Mouse (Mus musculus) midbrain, embryonic 13.5 days (tissue): ENCODE results near the gene Guk1. TPM values are rescaled to one million over a fixed set of nuclear protein-coding genes. Genes with fewer than 3 reads are reported as not detected.
A peak's percentile ranks its signal among the peaks of the same experiment; 100 is the strongest.
"Not testable (repeated sequence)": the region's sequence is repeated elsewhere in the genome, so short reads cannot be mapped to it uniquely, and the experiment has no call there.

Experiments
- ATAC-seq: fragments of 200-750 bp; cut with Nextera tagmentation; 2 replicates; pipeline ENCODE4 v1.8.0; 2017; ENCODE audit warnings: mild to moderate bottlenecking, moderate TSS enrichment, moderate library complexity
- H3K27ac ChIP-seq: fragments of 300-500 bp; sonication (generic); 2 replicates; pipeline ENCODE4 v1.5.1; 2015; ENCODE audit warnings: inconsistent platforms, mild to moderate bottlenecking, moderate library complexity
- H3K27me3 ChIP-seq: fragments of 300-500 bp; sonication (generic); 2 replicates; pipeline ENCODE4 v1.6.1; 2015; ENCODE audit warnings: mild to moderate bottlenecking, inconsistent platforms
- H3K36me3 ChIP-seq: fragments of 300-500 bp; sonication (generic); 2 replicates; pipeline ENCODE4 v1.6.1; 2015; ENCODE audit warnings: mild to moderate bottlenecking, inconsistent platforms
- H3K4me1 ChIP-seq: fragments of 300-500 bp; sonication (generic); replicated peaks from 2 replicates; pipeline ENCODE4 v1.6.1; 2015; ENCODE audit warnings: inconsistent platforms
- H3K4me2 ChIP-seq: fragments of 300-500 bp; sonication (generic); replicated peaks from 2 replicates; pipeline ENCODE4 v1.6.1; 2015; ENCODE audit warnings: moderate library complexity, mild to moderate bottlenecking, inconsistent platforms
- H3K4me3 ChIP-seq: fragments of 300-500 bp; sonication (generic); replicated peaks from 2 replicates; pipeline ENCODE4 v1.5.1; 2015; ENCODE audit warnings: mild to moderate bottlenecking, inconsistent platforms
- H3K9ac ChIP-seq: fragments of 300-500 bp; sonication (generic); replicated peaks from 2 replicates; pipeline ENCODE4 v1.6.1; 2015; ENCODE audit warnings: mild to moderate bottlenecking, inconsistent platforms
- H3K9me3 ChIP-seq: fragments of 300-500 bp; sonication (generic); 2 replicates; pipeline ENCODE4 v1.6.1; 2016; ENCODE audit warnings: mild to moderate bottlenecking, inconsistent platforms
- WGBS: fragments of 180-500 bp; shearing (Covaris S2); methylation state at CpG from one replicate; pipeline ENCODE4 v1.1.7; 2015; 5-methylcytosine and 5-hydroxymethylcytosine counted together
- polyA plus RNA-seq: library from polyadenylated mRNA; unstranded; fragments of >200 nt; fragmentation: Nextera tagmentation; extraction: Ambion mirVana; gene quantifications from 2 replicates; pipeline ENCODE4 v1.2.1, GENCODE M21; 2015

The Guk1 gene
- polyA plus RNA-seq, 1 experiment from 2014 or later = 159 TPM

- H3K36me3 ChIP-seq = peaks cover 9% of the 10 kb centered on the region
- no peak for ATAC-seq
- H3K4me2 ChIP-seq = no peak overlapping the region
- H3K27me3 ChIP-seq = no peaks in the 10 kb centered on the region
- no peak overlapping the region for H3K27ac ChIP-seq
- H3K9me3 ChIP-seq = no peaks in the 10 kb centered on the region
- WGBS = 80% methylated on average over 2 of the region's 2 CpGs
- H3K4me1 ChIP-seq = peaks cover 58% of the 10 kb centered on the region
- H3K9ac ChIP-seq = no peak overlapping the region
- H3K4me3 ChIP-seq = no peak overlapping the region
Observed at GRCm38 (mm10) chr11:59224470-59224869, 32.5 kb upstream of the Guk1 start.

GRCm38 (mm10) chr11:59224025-59224424 is 32.0 kb upstream of the Guk1 start:
- no peaks in the 10 kb centered on the region for H3K27me3 ChIP-seq
- H3K36me3 ChIP-seq = peaks cover 11% of the 10 kb centered on the region
- no peak overlapping the region for H3K4me2 ChIP-seq
- no peaks in the 10 kb centered on the region for H3K9me3 ChIP-seq
- peaks cover 58% of the 10 kb centered on the region for H3K4me1 ChIP-seq
- 93% methylated on average over 3 of the region's 3 CpGs for WGBS
- ATAC-seq = no peak
- no peak overlapping the region for H3K4me3 ChIP-seq
- no peak overlapping the region for H3K9ac ChIP-seq
- no peak overlapping the region for H3K27ac ChIP-seq

GRCm38 (mm10) chr11:59222306-59222705 is 30.3 kb upstream of the Guk1 start:
- no peaks in the 10 kb centered on the region for H3K27me3 ChIP-seq
- no peak overlapping the region for H3K4me2 ChIP-seq
- no peaks in the 10 kb centered on the region for H3K9me3 ChIP-seq
- 91% methylated on average over 4 of the region's 4 CpGs for WGBS
- H3K9ac ChIP-seq = no peak overlapping the region
- H3K4me3 ChIP-seq = no peak overlapping the region
- H3K4me1 ChIP-seq = peaks cover 52% of the 10 kb centered on the region
- ATAC-seq = no peak
- H3K27ac ChIP-seq = no peak overlapping the region
- H3K36me3 ChIP-seq = peaks cover 11% of the 10 kb centered on the region

GRCm38 (mm10) chr11:59221604-59222003 is 29.6 kb upstream of the Guk1 start:
- Histone ChIP-seq H3K4me1 (peaks cover 45% of the 10 kb centered on the region), H3K9ac (no peak overlapping the region), H3K4me3 (no peak overlapping the region), H3K9me3 (no peaks in the 10 kb centered on the region), H3K27ac (no peak overlapping the region), H3K36me3 (peaks cover 11% of the 10 kb centered on the region), H3K4me2 (no peak overlapping the region), H3K27me3 (no peaks in the 10 kb centered on the region)
- ATAC-seq = no peak

GRCm38 (mm10) chr11:59219064-59219463 is 27.1 kb upstream of the Guk1 start:
- Histone ChIP-seq H3K9me3 (no peaks in the 10 kb centered on the region), H3K27ac (no peak overlapping the region), H3K27me3 (no peaks in the 10 kb centered on the region), H3K4me2 (no peak overlapping the region), H3K9ac (no peak overlapping the region), H3K36me3 (peaks cover 19% of the 10 kb centered on the region), H3K4me3 (no peak overlapping the region), H3K4me1 (peaks cover 20% of the 10 kb centered on the region)
- ATAC-seq = no peak

- WGBS = 94% methylated on average over 4 of the region's 4 CpGs
- H3K9me3 ChIP-seq = no peaks in the 10 kb centered on the region
- no peak for ATAC-seq
- peaks cover 21% of the 10 kb centered on the region for H3K36me3 ChIP-seq
- H3K27ac ChIP-seq = no peak overlapping the region
- no peak overlapping the region for H3K9ac ChIP-seq
- H3K27me3 ChIP-seq = no peaks in the 10 kb centered on the region
- peaks cover 15% of the 10 kb centered on the region for H3K4me1 ChIP-seq
- H3K4me2 ChIP-seq = no peak overlapping the region
- no peak overlapping the region for H3K4me3 ChIP-seq
Observed at GRCm38 (mm10) chr11:59218389-59218998, 26.5 kb upstream of the Guk1 start.

- Histone ChIP-seq H3K27ac (no peak overlapping the region), H3K4me2 (no peak overlapping the region), H3K27me3 (no peaks in the 10 kb centered on the region), H3K9me3 (no peaks in the 10 kb centered on the region), H3K4me3 (no peak overlapping the region), H3K4me1 (0 out of 2 replicates have a peak, but pooled peaks cover 3% of the 10 kb centered on the region), H3K9ac (no peak overlapping the region), H3K36me3 (peaks cover 35% of the 10 kb centered on the region)
- ATAC-seq = no peak
- 92% methylated on average over 3 of the region's 3 CpGs for WGBS
Observed at GRCm38 (mm10) chr11:59216955-59217354, 24.9 kb upstream of the Guk1 start.

GRCm38 (mm10) chr11:59212892-59213494 is 21.0 kb upstream of the Guk1 start:
- no peak for ATAC-seq
- 93% methylated on average over 12 of the region's 12 CpGs for WGBS
- Histone ChIP-seq H3K36me3 (peaks cover 54% of the 10 kb centered on the region), H3K4me3 (no peak overlapping the region), H3K9ac (no peak overlapping the region), H3K9me3 (no peaks in the 10 kb centered on the region), H3K4me2 (no peak overlapping the region), H3K4me1 (peaks cover 18% of the 10 kb centered on the region), H3K27ac (no peak overlapping the region), H3K27me3 (no peaks in the 10 kb centered on the region)

- Histone ChIP-seq H3K36me3 (peaks cover 54% of the 10 kb centered on the region), H3K4me1 (peaks cover 24% of the 10 kb centered on the region)
- not testable (repeated sequence) for H3K4me3 ChIP-seq, ATAC-seq, H3K9me3 ChIP-seq, H3K27ac ChIP-seq, H3K9ac ChIP-seq, H3K4me2 ChIP-seq, H3K27me3 ChIP-seq
- 82% methylated on average over 12 of the region's 12 CpGs for WGBS
Observed at GRCm38 (mm10) chr11:59212320-59212719, 20.3 kb upstream of the Guk1 start.

GRCm38 (mm10) chr11:59211561-59211960 is 19.5 kb upstream of the Guk1 start:
- not testable (repeated sequence) for H3K27me3 ChIP-seq, H3K9me3 ChIP-seq, H3K9ac ChIP-seq, H3K27ac ChIP-seq, ATAC-seq, H3K4me2 ChIP-seq, H3K4me3 ChIP-seq
- H3K36me3 ChIP-seq = peaks cover 54% of the 10 kb centered on the region
- peaks cover 24% of the 10 kb centered on the region for H3K4me1 ChIP-seq
- WGBS = 93% methylated on average over 9 of the region's 9 CpGs

- Histone ChIP-seq H3K36me3 (peaks cover 65% of the 10 kb centered on the region), H3K27ac (no peak overlapping the region), H3K27me3 (no peaks in the 10 kb centered on the region), H3K9ac (no peak overlapping the region), H3K4me3 (no peak overlapping the region), H3K4me1 (peaks cover 24% of the 10 kb centered on the region), H3K4me2 (no peak overlapping the region), H3K9me3 (no peaks in the 10 kb centered on the region)
- ATAC-seq = no peak
- 90% methylated on average over 4 of the region's 4 CpGs for whole genome bisulfite sequencing
Observed at GRCm38 (mm10) chr11:59210020-59210419, 18.0 kb upstream of the Guk1 start.

GRCm38 (mm10) chr11:59209580-59209979 is 17.6 kb upstream of the Guk1 start:
- no peak for ATAC-seq
- peaks cover 24% of the 10 kb centered on the region for H3K4me1 ChIP-seq
- H3K4me3 ChIP-seq = peak overlapping the region; percentile 93; the same call in 1 of the 2 replicates
- H3K9me3 ChIP-seq = no peaks in the 10 kb centered on the region
- no peaks in the 10 kb centered on the region for H3K27me3 ChIP-seq
- H3K36me3 ChIP-seq = peaks cover 65% of the 10 kb centered on the region
- H3K4me2 ChIP-seq = peak overlapping the region; percentile 89
- 62% methylated on average over 5 of the region's 5 CpGs for WGBS
- no peak overlapping the region for H3K9ac ChIP-seq
- 0 out of 2 replicates have a peak overlapping the region, but pooled peaks have one; percentile 89 for H3K27ac ChIP-seq
